Mouse (Mus musculus): ENCODE data around the gene Osbpl3. TPM values are rescaled to one million over a fixed set of nuclear protein-coding genes. Genes with fewer than 3 reads are reported as not detected.
"Not testable (repeated sequence)": the region's sequence is repeated elsewhere in the genome, so short reads cannot be mapped to it uniquely, and the experiment has no call there.

Osbpl3 gene
- total RNA-seq, 2 experiments from 2014 or later: 8.9 to 9.1 TPM

DNA sequence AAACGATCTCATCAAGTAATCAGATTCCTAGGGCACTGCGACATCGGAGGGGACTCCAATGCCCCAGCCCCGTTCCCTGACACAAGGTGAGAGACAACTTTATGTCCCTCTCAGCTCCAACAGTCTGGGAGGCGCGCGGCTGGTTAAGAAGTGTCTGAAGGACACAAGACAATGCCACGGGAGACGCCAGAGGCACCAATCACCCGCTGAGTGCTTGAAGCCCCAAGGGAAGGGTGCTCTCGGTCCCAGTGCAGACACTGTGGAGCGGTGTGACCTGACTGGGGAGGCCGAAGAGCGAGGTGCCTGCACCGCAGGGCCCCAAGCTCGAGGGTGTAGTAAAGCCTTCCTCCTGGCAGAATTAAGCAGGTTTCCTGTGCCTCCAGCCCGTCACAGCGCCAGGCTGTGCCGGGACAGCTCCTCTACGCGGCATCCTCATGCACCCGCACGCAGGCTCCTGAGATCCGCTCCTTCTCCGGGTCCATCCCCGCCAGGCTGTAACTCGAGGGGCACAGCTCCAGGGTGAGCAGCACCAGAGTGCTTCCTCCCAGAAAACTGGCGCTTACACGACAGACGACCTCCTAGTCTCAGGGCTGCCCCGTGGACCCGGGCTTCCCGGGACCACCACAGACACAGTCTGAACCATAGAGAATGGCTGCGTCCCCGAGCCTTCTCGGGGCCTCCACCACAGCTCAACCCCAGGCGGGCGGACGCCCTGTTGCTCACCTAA lies 736 bp downstream of the Osbpl3 start:
- peak; percentile 21 for ATAC-seq (replicated peaks; ENCODE audit: poor library complexity, severe bottlenecking)

GRCm38 (mm10) chr6:50453651-50454050 lies 2.4 kb downstream of the Osbpl3 start:
- no peak for ATAC-seq (replicated peaks; ENCODE audit: poor library complexity, severe bottlenecking)

GRCm38 (mm10) chr6:50452220-50452619 lies 3.8 kb downstream of the Osbpl3 start:
- no peak for ATAC-seq (replicated peaks; ENCODE audit: poor library complexity, severe bottlenecking)

DNA sequence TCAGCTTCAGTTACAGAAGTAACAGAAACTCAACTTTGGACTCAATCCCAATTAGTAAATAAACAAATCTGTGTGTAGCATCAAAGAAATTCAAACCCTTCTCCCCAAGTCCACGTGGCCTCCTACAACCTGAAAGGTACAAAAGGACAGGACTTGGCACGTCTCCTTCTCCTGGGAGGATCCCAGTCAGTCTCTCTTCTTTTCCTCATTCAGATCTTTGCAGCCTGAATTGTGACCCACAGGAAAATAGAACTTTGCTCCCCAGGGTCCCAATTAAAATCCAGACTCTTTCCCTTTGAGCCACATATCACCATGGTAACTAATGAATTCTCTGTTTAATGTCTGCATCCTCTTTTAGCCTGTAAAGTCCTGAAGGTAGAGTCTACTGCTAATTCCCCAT lies 10.4 kb downstream of the Osbpl3 start:
- no peak for ATAC-seq (replicated peaks; ENCODE audit: poor library complexity, severe bottlenecking)

- peak; percentile 23; the same call in 1 of the 2 replicates for ATAC-seq (replicated peaks; ENCODE audit: poor library complexity, severe bottlenecking)
These were observed 14.8 kb downstream of the Osbpl3 start for GRCm38 (mm10) chr6:50440966-50441862.

GRCm38 (mm10) chr6:50440197-50440596 lies 15.8 kb downstream of the Osbpl3 start:
- no peak for ATAC-seq (replicated peaks; ENCODE audit: poor library complexity, severe bottlenecking)

GRCm38 (mm10) chr6:50438900-50439299 lies 17.1 kb downstream of the Osbpl3 start:
- not testable (repeated sequence) for ATAC-seq (replicated peaks; ENCODE audit: poor library complexity, severe bottlenecking)

DNA sequence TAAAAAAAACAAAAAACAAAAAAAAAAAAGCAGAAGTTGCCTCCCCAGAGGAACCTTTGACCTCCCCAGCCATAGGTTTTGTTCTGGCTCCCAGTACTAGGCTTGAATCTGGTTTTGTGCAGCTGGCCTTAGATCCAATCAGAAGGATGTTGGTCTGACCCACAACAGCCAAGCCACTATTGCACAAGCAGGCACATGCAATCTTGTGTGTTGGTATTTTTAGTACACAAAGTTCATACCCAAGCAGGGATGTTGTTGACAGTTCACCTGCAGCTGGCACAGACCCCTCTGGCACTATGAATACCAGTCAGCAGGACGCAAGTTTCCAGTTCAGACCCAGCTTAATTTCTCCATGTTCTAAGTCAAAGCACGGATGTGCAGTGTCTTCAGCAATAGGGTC lies 18.2 kb downstream of the Osbpl3 start:
- ATAC-seq (replicated peaks; ENCODE audit: poor library complexity, severe bottlenecking): peak; percentile 89

DNA sequence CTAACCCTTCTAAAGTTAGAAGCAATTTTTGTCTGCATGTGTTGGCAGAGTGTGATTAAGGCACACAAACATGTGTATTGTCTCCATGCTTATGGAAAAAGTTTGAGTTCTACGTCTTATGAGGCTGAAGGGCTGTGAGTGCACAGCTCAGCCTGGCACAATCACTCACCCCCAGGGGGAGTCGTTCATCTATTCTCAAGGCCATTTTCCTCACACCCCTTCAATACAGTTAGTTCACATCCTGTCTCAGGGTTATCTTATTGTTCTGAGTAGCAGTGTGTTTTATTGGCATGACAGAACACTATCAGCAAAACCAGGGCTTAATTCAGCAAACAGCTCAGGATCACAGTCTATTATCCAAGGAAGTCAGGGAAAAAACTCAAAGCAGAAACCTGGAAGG lies 19.3 kb downstream of the Osbpl3 start:
- no peak for ATAC-seq (replicated peaks; ENCODE audit: poor library complexity, severe bottlenecking)

GRCm38 (mm10) chr6:50432491-50432890 lies 23.5 kb downstream of the Osbpl3 start:
- ATAC-seq (replicated peaks; ENCODE audit: poor library complexity, severe bottlenecking): no peak

GRCm38 (mm10) chr6:50429299-50429698 lies 26.7 kb downstream of the Osbpl3 start:
- ATAC-seq (replicated peaks; ENCODE audit: poor library complexity, severe bottlenecking): no peak

- ATAC-seq (replicated peaks; ENCODE audit: poor library complexity, severe bottlenecking): no peak
These were observed 28.8 kb downstream of the Osbpl3 start for GRCm38 (mm10) chr6:50427051-50427732.

GRCm38 (mm10) chr6:50426571-50426970 lies 29.4 kb downstream of the Osbpl3 start:
- ATAC-seq (replicated peaks; ENCODE audit: poor library complexity, severe bottlenecking): no peak

DNA sequence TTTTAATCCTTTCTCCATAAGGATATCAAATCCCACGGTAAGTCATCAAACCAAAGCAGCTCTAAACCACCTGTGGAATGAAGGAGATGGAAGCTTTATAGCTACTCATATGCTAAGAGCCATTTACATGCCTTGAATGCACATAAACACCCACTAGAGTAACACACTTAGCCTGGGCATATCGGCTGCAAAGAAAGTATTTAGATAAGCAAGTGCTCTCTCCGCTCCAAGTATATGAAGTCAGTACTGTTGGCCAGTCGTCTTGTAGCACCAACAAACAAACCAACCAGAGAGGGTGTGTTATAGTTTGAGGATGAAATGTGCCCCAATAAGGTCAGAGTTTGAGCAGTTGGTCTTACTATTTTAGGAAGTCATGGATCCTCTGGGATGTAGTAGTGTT lies 31.7 kb downstream of the Osbpl3 start:
- ATAC-seq (replicated peaks; ENCODE audit: poor library complexity, severe bottlenecking): no peak

DNA sequence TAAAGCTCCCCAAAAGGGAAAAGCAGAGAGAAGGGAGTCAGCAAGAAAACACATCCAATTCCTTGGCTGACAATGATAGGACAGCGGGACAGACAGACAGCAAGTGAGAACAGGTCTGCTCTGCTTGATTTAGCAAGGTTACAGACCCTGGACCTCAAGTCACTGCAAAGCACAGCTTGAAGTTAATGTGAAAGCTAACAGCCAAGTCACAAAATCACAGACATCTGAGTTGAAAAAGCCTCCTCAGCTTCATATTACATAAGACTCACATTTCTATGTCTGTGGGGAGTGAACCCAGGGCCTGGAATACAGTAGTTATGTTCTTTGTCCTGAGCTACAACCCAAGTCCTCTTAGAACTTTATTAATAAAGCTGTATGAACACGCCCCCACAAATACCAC lies 35.6 kb downstream of the Osbpl3 start:
- ATAC-seq (replicated peaks; ENCODE audit: poor library complexity, severe bottlenecking): no peak

- ATAC-seq (replicated peaks; ENCODE audit: poor library complexity, severe bottlenecking): no peak
These were observed 36.3 kb downstream of the Osbpl3 start for GRCm38 (mm10) chr6:50419518-50420290.

- no peak for ATAC-seq (replicated peaks; ENCODE audit: poor library complexity, severe bottlenecking)
These were observed 37.0 kb downstream of the Osbpl3 start for GRCm38 (mm10) chr6:50418951-50419350.

GRCm38 (mm10) chr6:50416854-50417253 lies 39.1 kb downstream of the Osbpl3 start:
- peak; percentile 61 for ATAC-seq (replicated peaks; ENCODE audit: poor library complexity, severe bottlenecking)

DNA sequence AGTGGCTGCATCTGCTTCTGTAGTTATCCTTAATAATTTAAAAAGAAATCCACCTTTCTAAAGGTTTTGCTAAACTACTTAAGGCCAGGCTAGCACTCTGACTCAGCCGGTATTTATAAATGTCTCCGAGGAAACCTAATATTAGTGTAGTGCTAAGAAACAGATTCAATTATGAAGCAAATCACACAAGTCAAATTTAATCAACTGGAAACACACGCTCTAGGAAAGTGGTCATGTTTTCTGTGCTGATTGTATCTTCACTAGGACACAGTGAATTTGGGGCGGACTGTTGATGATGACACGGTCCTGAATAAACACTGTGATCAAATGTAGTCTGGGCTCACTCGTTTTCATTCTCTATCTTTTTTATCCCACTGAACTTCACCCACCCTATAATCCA lies 40.6 kb downstream of the Osbpl3 start:
- no peak for ATAC-seq (replicated peaks; ENCODE audit: poor library complexity, severe bottlenecking)

DNA sequence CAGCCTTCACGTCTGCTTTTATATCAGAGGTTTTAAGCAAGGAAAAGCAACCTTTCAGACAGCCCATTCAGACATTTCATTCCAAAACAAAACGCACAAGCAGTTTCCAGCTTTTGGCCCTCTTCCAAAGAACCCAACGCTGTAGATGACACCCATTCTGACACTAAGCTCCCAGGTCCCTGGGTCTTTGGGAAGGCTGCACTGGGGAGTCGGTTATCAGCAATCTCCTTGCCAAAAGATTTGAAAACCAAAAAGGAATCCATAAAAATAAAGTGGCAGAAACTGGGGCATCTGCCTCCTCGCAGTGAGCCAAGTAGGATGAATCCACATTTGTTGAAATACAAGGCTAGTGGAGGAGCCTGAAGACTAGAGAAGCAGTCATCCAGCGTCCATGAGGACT lies 41.5 kb downstream of the Osbpl3 start:
- ATAC-seq (replicated peaks; ENCODE audit: poor library complexity, severe bottlenecking): no peak

Data from granulocyte monocyte progenitor cell, adult 5-6 weeks (primary cell).